ENCODE assay signal across 15 mouse cellular contexts in the genomic region with DNA sequence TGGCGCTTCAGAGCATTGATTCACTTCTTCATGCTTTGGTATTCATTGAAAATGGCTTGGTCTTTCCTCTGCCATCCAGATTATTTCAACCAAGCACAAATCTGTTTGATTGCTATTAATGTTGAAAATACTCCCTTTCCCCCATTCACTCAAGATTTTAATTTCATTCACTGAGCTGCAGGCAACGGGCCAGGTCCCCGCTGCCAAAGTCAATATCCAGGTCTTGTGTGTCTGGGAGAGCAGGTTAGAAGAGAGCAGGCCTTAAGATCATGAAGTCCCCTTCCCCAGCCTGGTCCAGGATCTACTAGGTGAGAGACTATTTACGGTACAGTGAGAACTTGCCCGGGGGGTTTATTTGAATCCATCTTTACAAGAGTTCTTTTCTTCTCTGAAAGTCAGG.
"Had no signal": no experiment of that assay in that cellular context is flagged by ENCODE, and none has a peak within 500 bp of the region (broad histone marks: within the 10 kb centered on the region; RNA-seq: fewer than 3 reads in every experiment).

No protein-coding gene starts in this region.

- H3K9me3 ChIP-seq: kidney, embryonic 15.5 days; liver, embryonic 15.5 days; neural tube, embryonic 13.5 days had no signal

- ATAC-seq: intestine, embryonic 16.5 days had no signal

- H3K4me2 ChIP-seq: kidney, embryonic 15.5 days; liver, embryonic 15.5 days; neural tube, embryonic 13.5 days had no signal

- H3K27ac ChIP-seq: kidney, embryonic 15.5 days; left cerebral cortex, adult 2 months; liver, embryonic 15.5 days; neural tube, embryonic 13.5 days had no signal

- H3K27me3 ChIP-seq: kidney, embryonic 15.5 days; liver, embryonic 15.5 days; neural tube, embryonic 13.5 days had no signal

- H3K4me1 ChIP-seq: kidney, embryonic 15.5 days; liver, embryonic 15.5 days had no signal

- H3K9ac ChIP-seq: kidney, embryonic 15.5 days; liver, embryonic 15.5 days; neural tube, embryonic 13.5 days had no signal

- DNase-seq: kidney, adult 2 months; kidney, postnatal 14 days; liver; midbrain, embryonic 14.5 days; retina, postnatal 1 day; right cerebral cortex, postnatal 4 days; spleen, adult 18-20 months; thymus, adult 18-20 months; thymus, postnatal 14 days had no signal

- H3K4me3 ChIP-seq: kidney, embryonic 15.5 days; left cerebral cortex, adult 2 months; liver, embryonic 15.5 days; myocyte; neural tube, embryonic 13.5 days had no signal
